Mouse (Mus musculus) left cerebral cortex, postnatal 36 days (tissue): ENCODE data around the gene Fzr1. TPM values are rescaled to one million over a fixed set of nuclear protein-coding genes. Genes with fewer than 3 reads are reported as not detected.

ENCODE experiments used
- DNase-seq, 2 experiments: peaks; one replicate each; pipeline ENCODE4 v3.0.0; 2021 to 2022; ENCODE audit warnings: low spot score in 2 of 2, mixed read lengths in 1 of 2
- intact Hi-C: fragments of 180-260 bp; cut with DNase I; formaldehyde crosslinking; loops from one replicate; pipeline ENCODE4 v1.15.1; 2025
- microRNA-seq: library from miRNA; unstranded; fragments of <30 nt; microRNA quantifications from one replicate; pipeline ENCODE4 v1.2.0, GENCODE M21; 2022
- total RNA-seq, 2 experiments: library from RNA; stranded (reverse); gene quantifications; 2 replicates each; pipeline ENCODE4 v1.2.3; 2021

Gene Fzr1
- total RNA-seq, 2 experiments from 2014 or later, result 67.8 to 72.2 TPM

DNA sequence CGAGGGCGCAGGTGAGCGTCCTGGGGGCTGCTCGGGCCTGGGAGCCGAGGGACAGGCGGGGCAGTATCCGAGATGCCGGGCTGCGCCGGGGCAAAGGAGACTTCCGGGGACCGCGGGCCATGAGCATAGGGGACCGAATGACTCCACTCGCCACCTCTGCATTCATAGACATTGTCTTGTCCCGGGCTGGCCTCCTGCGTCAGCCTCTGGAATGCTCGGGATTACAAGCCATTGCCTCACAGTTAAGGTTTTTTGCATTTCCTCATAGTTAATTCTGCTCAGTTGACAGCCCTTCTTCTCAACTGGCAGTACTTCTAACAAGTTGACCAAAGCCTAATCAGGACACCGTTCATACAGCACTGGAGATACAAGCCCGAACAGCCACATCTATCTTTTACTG lies 56.9 kb downstream of the Fzr1 start:
- intact Hi-C loops, result no loop called here
- no peak for DNase-seq

DNA sequence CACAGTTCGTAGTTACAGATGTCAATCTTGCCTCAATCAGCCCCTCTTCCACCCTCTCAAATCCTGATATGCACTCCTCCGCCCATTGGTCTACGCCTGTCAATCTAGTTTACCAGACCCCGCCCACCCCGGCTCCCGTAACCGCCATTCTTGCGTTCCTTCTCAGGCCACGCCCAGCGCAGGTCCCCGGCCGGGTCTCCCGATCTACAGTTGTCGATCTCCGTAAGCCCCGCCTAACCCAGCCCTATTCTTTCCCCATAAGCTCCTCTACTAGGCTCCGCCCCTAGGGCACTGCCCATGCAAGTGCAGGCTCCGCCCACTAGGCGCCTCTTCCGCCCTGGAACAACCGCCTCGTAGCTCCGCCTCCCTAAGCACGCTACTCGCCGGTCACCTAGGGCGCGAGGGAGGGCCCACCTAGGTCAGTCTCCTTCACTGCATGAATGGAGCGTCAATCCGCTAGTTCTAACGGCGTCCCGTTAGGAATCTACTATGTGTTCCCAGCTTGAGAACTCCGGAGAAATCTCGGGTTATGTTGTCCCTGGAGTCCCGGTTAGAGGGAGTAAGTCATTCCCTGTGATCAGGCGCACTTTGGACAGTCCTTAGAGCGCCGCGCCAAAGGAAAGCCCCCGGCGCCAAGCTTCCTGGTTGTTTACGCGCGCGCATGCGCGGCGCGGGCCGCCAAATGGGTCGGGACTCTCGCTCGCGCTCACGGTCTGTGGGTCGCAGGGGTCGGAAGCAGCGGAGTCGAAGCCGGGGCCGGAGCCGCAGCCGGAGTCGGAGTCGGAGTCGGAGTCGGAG lies 57.6 kb downstream of the Fzr1 start, which contains the start of gene Cactin:
Gene Cactin (plus strand): TSS at position 554 of the 798 bp plus-strand sequence.
- peak; percentile 97 to 99 for DNase-seq
- intact Hi-C loops, result no loop called here

- intact Hi-C loops, result no loop called here
- peak in 1 of 2 experiments; percentile 59 for DNase-seq
Measured at GRCm38 (mm10) chr10:81319741-81320549, 58.4 kb downstream of the Fzr1 start.

DNA sequence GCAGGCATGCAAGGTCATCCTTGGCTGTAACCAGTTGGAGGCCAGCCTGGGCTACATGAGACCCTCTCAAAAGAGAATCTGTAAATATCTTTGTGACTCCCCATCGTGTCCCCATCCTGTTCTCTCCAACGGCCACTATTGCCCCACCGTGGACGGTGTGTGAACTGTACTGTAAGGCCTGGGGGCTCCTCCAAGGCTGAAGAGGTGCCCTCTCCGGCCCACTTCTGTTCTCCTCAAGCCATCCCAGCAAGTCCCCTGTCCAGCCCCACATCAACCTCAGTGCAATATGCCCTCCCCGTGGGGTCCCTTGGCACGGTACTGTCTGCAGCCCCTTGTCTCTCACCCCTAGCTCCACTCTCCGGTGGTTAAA lies 59.0 kb downstream of the Fzr1 start:
- intact Hi-C loops, result no loop called here
- DNase-seq, result no peak

- intact Hi-C loops, result no loop called here
- DNase-seq, result no peak
Measured at GRCm38 (mm10) chr10:81318589-81319329, 59.6 kb downstream of the Fzr1 start.

GRCm38 (mm10) chr10:81317273-81317672 lies 61.0 kb downstream of the Fzr1 start:
- DNase-seq, result no peak

GRCm38 (mm10) chr10:81316338-81317060 lies 61.8 kb downstream of the Fzr1 start:
- DNase-seq, result no peak
- intact Hi-C loops, result no loop called here

More at GRCm38 (mm10) chr10:81317273-81317672, 61.0 kb downstream of the Fzr1 start:
- intact Hi-C loops, result no loop called here

Small RNA genes within 50 kb of the gene (microRNA-seq; reads per million reads assigned to microRNA genes)
- gene Mir1191b, result not detected
- gene Mir6913, result 3.0 reads per million, percentile 5 among the genes with 10 or more reads in this experiment

Other genes with a start within 250 kb of the Fzr1 start
- gene Zbtb7a, start 243.3 kb downstream of the Fzr1 start, total RNA-seq, result 100 to 1,000 TPM; 120 to 133 TPM
- 10 to 100 TPM; 26.7 to 31.8 TPM for gene Pias4, start 210.6 kb downstream of the Fzr1 start, total RNA-seq
- 100 to 1,000 TPM; 857 to 954 TPM for gene Eef2, start 201.9 kb downstream of the Fzr1 start, total RNA-seq
- gene Dapk3, start 195.5 kb downstream of the Fzr1 start, total RNA-seq, result 10 to 100 TPM; 75.0 to 76.4 TPM
- not detected for gene 4930442H23Rik, start 194.7 kb downstream of the Fzr1 start, total RNA-seq
- under 1 TPM in 1 of 2 experiments, not detected in 1; 0.34 TPM for gene Nmrk2, start 176.5 kb downstream of the Fzr1 start, total RNA-seq
- 100 to 1,000 TPM; 202 to 212 TPM for gene Atcay, start 147.7 kb downstream of the Fzr1 start, total RNA-seq
- 10 to 100 TPM; 54.9 to 72.9 TPM for gene Zfr2, start 145.4 kb downstream of the Fzr1 start, total RNA-seq
- gene Matk, start 125.6 kb downstream of the Fzr1 start, total RNA-seq, result 100 to 1,000 TPM; 191 to 213 TPM
- 10 to 100 TPM; 43.0 to 48.2 TPM for gene Mrpl54, start 111.6 kb downstream of the Fzr1 start, total RNA-seq
- 10 to 100 TPM; 30.1 to 39.3 TPM for gene Apba3, start 111.6 kb downstream of the Fzr1 start, total RNA-seq
- under 1 TPM in 1 of 2 experiments, not detected in 1; 0.50 TPM for gene Tjp3, start 86.9 kb downstream of the Fzr1 start, total RNA-seq
- 100 to 1,000 TPM; 419 to 450 TPM for gene Pip5k1c, start 85.6 kb downstream of the Fzr1 start, total RNA-seq
- gene Cactin, start 57.4 kb downstream of the Fzr1 start, total RNA-seq, result 10 to 100 TPM; 29.7 to 31.7 TPM
- gene Tbxa2r, start 49.8 kb downstream of the Fzr1 start, total RNA-seq, result under 1 TPM; 0.45 to 0.99 TPM
- gene Gipc3, start 35.2 kb downstream of the Fzr1 start, total RNA-seq, result 1 to 10 TPM; 1.4 to 1.8 TPM
- gene Hmg20b, start 28.0 kb downstream of the Fzr1 start, total RNA-seq, result 10 to 100 TPM; 27.0 to 35.5 TPM
- 10 to 100 TPM; 39.6 to 40.9 TPM for gene Mfsd12, start 21.0 kb downstream of the Fzr1 start, total RNA-seq
- 1 to 10 TPM in 1 of 2 experiments, under 1 TPM in 1; 0.49 to 2.2 TPM for gene 4930404N11Rik, start 12.7 kb downstream of the Fzr1 start, total RNA-seq
- 100 to 1,000 TPM in 1 of 2 experiments, 10 to 100 TPM in 1; 80.0 to 103 TPM for gene Dohh, start 5.9 kb upstream of the Fzr1 start, total RNA-seq
- 1 to 10 TPM; 2.5 to 4.3 TPM for gene Gm48551, start 6.0 kb upstream of the Fzr1 start, total RNA-seq
- 1 to 10 TPM; 1.9 to 4.9 TPM for gene Gm48552, start 10.5 kb upstream of the Fzr1 start, total RNA-seq
- under 1 TPM; 0.77 to 0.94 TPM for gene Smim24, start 14.5 kb upstream of the Fzr1 start, total RNA-seq
- gene Nfic, start 77.1 kb upstream of the Fzr1 start, total RNA-seq, result 10 to 100 TPM; 87.9 to 96.9 TPM
- gene Celf5, start 104.2 kb upstream of the Fzr1 start, total RNA-seq, result 100 to 1,000 TPM; 256 to 303 TPM
- gene Ncln, start 117.9 kb upstream of the Fzr1 start, total RNA-seq, result 10 to 100 TPM; 74.9 to 88.8 TPM
- gene S1pr4, start 121.6 kb upstream of the Fzr1 start, total RNA-seq, result under 1 TPM; 0.43 to 0.52 TPM
- gene Gna15, start 145.7 kb upstream of the Fzr1 start, total RNA-seq, result 1 to 10 TPM; 2.3 to 3.1 TPM
- 100 to 1,000 TPM; 103 to 115 TPM for gene Gna11, start 166.7 kb upstream of the Fzr1 start, total RNA-seq
- 100 to 1,000 TPM; 652 to 731 TPM for gene Aes, start 181.0 kb upstream of the Fzr1 start, total RNA-seq
- 10 to 100 TPM; 23.7 to 37.6 TPM for gene Tle2, start 196.0 kb upstream of the Fzr1 start, total RNA-seq
- gene Tle6, start 222.6 kb upstream of the Fzr1 start, total RNA-seq, result 10 to 100 TPM in 1 of 2 experiments, 1 to 10 TPM in 1; 9.7 to 10.9 TPM
- 1 to 10 TPM; 3.5 to 3.6 TPM for gene BC025920, start 227.8 kb upstream of the Fzr1 start, total RNA-seq
- gene Sirt6, start 249.3 kb upstream of the Fzr1 start, total RNA-seq, result 10 to 100 TPM; 22.7 to 29.4 TPM